Mouse (Mus musculus) hematopoietic multipotent progenitor cell, adult 10-12 weeks (in vitro differentiated cells): Measurements from ENCODE around the gene Nudt22. TPM values are rescaled to one million over a fixed set of nuclear protein-coding genes. Genes with fewer than 3 reads are reported as not detected.

ENCODE experiments used
- polyA plus RNA-seq: library from polyadenylated mRNA; stranded (reverse); fragments of >175 nt; gene quantifications from 2 replicates; pipeline ENCODE4 v1.2.3, GENCODE M21; 2012; ENCODE audit warnings: low replicate concordance

Gene Nudt22
- polyA plus RNA-seq = 15.5 and 16.2 TPM in 2 replicates

GRCm38 (mm10) chr19:6996006-6996405 lies at the start of gene Nudt22, which contains the start of gene Trpt1:
Gene Nudt22, minus strand, starts transcription at chr19:6996117.
Gene Trpt1, plus strand, starts transcription at chr19:6996131.

GRCm38 (mm10) chr19:7039841-7040636 lies 44.1 kb upstream of the Nudt22 start, which contains the start of gene Stip1:
Gene Stip1, minus strand, starts transcription at chr19:7039967.

GRCm38 (mm10) chr19:7019191-7019590 lies 23.3 kb upstream of the Nudt22 start, which contains the start of gene Fermt3:
Gene Fermt3, minus strand, starts transcription at chr19:7019469.

GRCm38 (mm10) chr19:6992011-6992858 lies 3.7 kb downstream of the Nudt22 start, which contains the start of gene Dnajc4:
Gene Dnajc4, minus strand, starts transcription at chr19:6992572.

GRCm38 (mm10) chr19:6987061-6987903 lies 8.6 kb downstream of the Nudt22 start, which contains the start of gene Vegfb:
Gene Vegfb, minus strand, starts transcription at chr19:6987651.

GRCm38 (mm10) chr19:6980381-6981093 lies 15.4 kb downstream of the Nudt22 start, which contains the start of gene Fkbp2:
Gene Fkbp2, minus strand, starts transcription at chr19:6980501.

GRCm38 (mm10) chr19:6975537-6976521 lies 20.1 kb downstream of the Nudt22 start, which contains the start of gene Plcb3:
Gene Plcb3, minus strand, starts transcription at chr19:6976470.

GRCm38 (mm10) chr19:6974211-6975205 lies 21.4 kb downstream of the Nudt22 start, which contains the start of gene Ppp1r14b:
Gene Ppp1r14b, plus strand, starts transcription at chr19:6974968.

Other genes with a start within 250 kb of the Nudt22 start
- gene Rps6ka4, start 155.5 kb downstream of the Nudt22 start, polyA plus RNA-seq = 45.5 and 86.2 TPM in 2 replicates
- gene Ccdc88b, start 137.9 kb downstream of the Nudt22 start, polyA plus RNA-seq = 58.3 and 173 TPM in 2 replicates
- gene Trmt112, start 86.4 kb downstream of the Nudt22 start, polyA plus RNA-seq = 109 and 179 TPM in 2 replicates
- 235 and 243 TPM in 2 replicates for gene Prdx5, start 86.0 kb downstream of the Nudt22 start, polyA plus RNA-seq
- gene Esrra, start 74.3 kb downstream of the Nudt22 start, polyA plus RNA-seq = 85.7 and 188 TPM in 2 replicates
- 0.13 TPM in 1 of 2 replicates, not detected in the other for gene Catsperz, start 70.7 kb downstream of the Nudt22 start, polyA plus RNA-seq
- not detected in 2 replicates for gene Kcnk4, start 61.6 kb downstream of the Nudt22 start, polyA plus RNA-seq
- gene Bad, start 54.3 kb downstream of the Nudt22 start, polyA plus RNA-seq = 51.8 and 69.7 TPM in 2 replicates
- gene Gpr137, start 53.6 kb downstream of the Nudt22 start, polyA plus RNA-seq = 64.1 and 122 TPM in 2 replicates
- 184 and 260 TPM in 2 replicates for gene Ppp1r14b, start 21.1 kb downstream of the Nudt22 start, polyA plus RNA-seq
- gene Plcb3, start 19.6 kb downstream of the Nudt22 start, polyA plus RNA-seq = 19.1 and 35.7 TPM in 2 replicates
- gene Fkbp2, start 15.6 kb downstream of the Nudt22 start, polyA plus RNA-seq = 149 and 301 TPM in 2 replicates
- 55.0 and 101 TPM in 2 replicates for gene Vegfb, start 8.5 kb downstream of the Nudt22 start, polyA plus RNA-seq
- 38.4 and 52.0 TPM in 2 replicates for gene Dnajc4, start 3.5 kb downstream of the Nudt22 start, polyA plus RNA-seq
- gene Trpt1, start within 50 bp of the Nudt22 start, polyA plus RNA-seq = 3.4 and 3.5 TPM in 2 replicates
- 376 and 794 TPM in 2 replicates for gene Fermt3, start 23.4 kb upstream of the Nudt22 start, polyA plus RNA-seq
- gene Stip1, start 43.9 kb upstream of the Nudt22 start, polyA plus RNA-seq = 21.6 and 62.7 TPM in 2 replicates
- 16.2 and 22.9 TPM in 2 replicates for gene Macrod1, start 60.7 kb upstream of the Nudt22 start, polyA plus RNA-seq
- gene Flrt1, start 109.6 kb upstream of the Nudt22 start, polyA plus RNA-seq = 0.04 TPM in 1 of 2 replicates, not detected in the other
- gene Otub1, start 210.2 kb upstream of the Nudt22 start, polyA plus RNA-seq = 110 and 111 TPM in 2 replicates
- 209 and 282 TPM in 2 replicates for gene Cox8a, start 221.5 kb upstream of the Nudt22 start, polyA plus RNA-seq
- 31.1 and 36.7 TPM in 2 replicates for gene Naa40, start 245.1 kb upstream of the Nudt22 start, polyA plus RNA-seq